Mouse (Mus musculus) bone marrow, adult 2 months (tissue): ENCODE results near the gene Manbal. TPM values are rescaled to one million over a fixed set of nuclear protein-coding genes. Genes with fewer than 3 reads are reported as not detected.

ENCODE experiments used
- H3K27ac ChIP-seq: fragments of 200-500 bp; 2 replicates; pipeline ENCODE4 v1.5.1; 2012; ENCODE audit warnings: low read depth, mild to moderate bottlenecking, control low read depth, inconsistent platforms, low read length; ENCODE audit not compliant: control insufficient read depth, poor library complexity, insufficient read depth
- H3K4me1 ChIP-seq: fragments of 200-500 bp; 2 replicates; pipeline ENCODE4 v1.6.1; 2011; ENCODE audit warnings: low read length; ENCODE audit not compliant: control insufficient read depth, insufficient read depth
- H3K4me3 ChIP-seq: fragments of 200-500 bp; replicated peaks from 2 replicates; pipeline ENCODE3; 2011; ENCODE audit warnings: mild to moderate bottlenecking, low read depth, low read length, control low read depth; ENCODE audit not compliant: control insufficient read depth
- CTCF ChIP-seq: fragments of 200-500 bp; IDR thresholded peaks from 2 replicates; pipeline ENCODE4 v1.5.1; 2011; ENCODE audit warnings: low read length, control low read depth; ENCODE audit not compliant: control insufficient read depth, insufficient read depth
- POLR2A ChIP-seq: fragments of 200-500 bp; IDR thresholded peaks from 2 replicates; pipeline ENCODE4 v1.6.1; 2011; ENCODE audit warnings: low read depth, mild to moderate bottlenecking, control low read depth, low read length, borderline replicate concordance; ENCODE audit not compliant: control insufficient read depth
- WGBS: fragments of 180-500 bp; shearing (Covaris S2); methylation state at CpG from one replicate; pipeline ENCODE4 v1.1.7; 2018; 5-methylcytosine and 5-hydroxymethylcytosine counted together
- polyA plus RNA-seq: library from polyadenylated mRNA; stranded (reverse); fragments of >200 nt; gene quantifications from 2 replicates; pipeline ENCODE4 v1.2.4, GENCODE M21; 2011; ENCODE audit warnings: low replicate concordance; ENCODE audit not compliant: missing spikeins, insufficient read depth, insufficient read length

The Manbal gene
- polyA plus RNA-seq, 1 experiment: 33.1 TPM

DNA sequence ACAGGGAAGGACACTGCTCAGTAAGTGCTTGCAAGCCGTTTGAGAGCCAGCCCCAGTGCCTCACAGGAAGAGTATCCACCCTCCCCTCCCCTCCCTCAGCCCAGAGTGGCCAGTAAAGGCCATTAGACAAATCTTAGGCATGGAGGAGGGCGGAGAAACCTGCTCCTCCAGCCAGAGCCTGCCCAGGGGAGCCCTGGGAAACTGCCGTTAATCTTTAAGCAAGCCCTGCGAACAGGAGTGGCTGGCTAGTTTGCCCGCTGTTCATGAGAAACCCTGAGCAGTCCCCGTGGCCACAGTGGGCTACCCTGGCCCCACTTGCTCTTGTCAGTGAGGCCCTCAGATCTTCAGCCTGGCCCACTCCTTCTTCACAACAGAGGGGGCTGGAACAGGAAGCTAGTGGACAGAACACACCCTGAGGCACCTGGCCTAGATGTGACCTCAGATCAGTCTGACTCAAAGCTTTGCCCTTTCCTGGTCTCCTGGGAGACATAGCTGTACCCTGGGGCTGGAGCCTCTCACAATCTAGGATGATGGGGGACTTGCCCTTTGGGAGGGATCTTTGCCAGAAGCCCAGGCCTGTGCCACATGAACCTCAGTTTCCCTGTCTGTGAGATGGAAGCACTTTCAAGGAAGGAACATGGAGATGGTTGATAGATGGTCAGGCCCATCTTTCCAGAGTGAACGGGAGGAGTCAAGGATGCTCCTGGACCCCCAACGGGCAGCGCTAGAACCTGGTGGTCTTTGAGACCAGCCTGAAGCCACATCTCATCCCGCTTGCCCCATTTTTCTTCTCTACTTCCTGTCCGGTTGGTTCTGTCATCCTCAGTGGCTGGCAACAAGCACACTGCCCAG lies 55.7 kb downstream of the Manbal start:
- Histone ChIP-seq H3K27ac (no peak overlapping the region), H3K4me1 (no peaks in the 10 kb centered on the region), H3K4me3 (no peak overlapping the region)
- WGBS: 69% methylated on average over 11 of the region's 11 CpGs
- TF ChIP-seq CTCF: no peak
- TF ChIP-seq POLR2A: no peak

DNA sequence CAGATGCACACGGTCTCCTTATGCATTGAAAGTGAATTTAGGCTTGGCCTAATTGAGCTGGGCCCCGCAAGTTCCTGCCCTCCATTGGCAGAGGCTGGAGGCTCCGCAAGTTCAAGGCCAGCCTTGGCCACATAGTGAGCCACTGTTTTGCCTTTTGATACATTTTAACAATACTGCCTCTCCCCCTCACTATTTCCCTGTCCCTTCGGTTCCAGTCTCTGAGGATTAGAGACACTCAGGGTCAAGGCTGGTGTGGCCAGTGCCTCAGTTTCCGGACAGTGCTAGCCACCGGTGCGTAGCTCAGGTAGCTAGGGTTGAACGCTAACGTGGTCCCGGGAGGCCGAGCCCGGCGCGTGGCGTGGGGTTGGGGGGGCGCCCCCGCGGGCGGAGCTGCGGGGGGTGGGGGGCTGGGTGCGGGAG lies 56.3 kb downstream of the Manbal start:
- H3K27ac ChIP-seq: no peak overlapping the region
- peak overlapping the region; percentile 35 for H3K4me3 ChIP-seq
- peaks cover 2% of the 10 kb centered on the region for H3K4me1 ChIP-seq

DNA sequence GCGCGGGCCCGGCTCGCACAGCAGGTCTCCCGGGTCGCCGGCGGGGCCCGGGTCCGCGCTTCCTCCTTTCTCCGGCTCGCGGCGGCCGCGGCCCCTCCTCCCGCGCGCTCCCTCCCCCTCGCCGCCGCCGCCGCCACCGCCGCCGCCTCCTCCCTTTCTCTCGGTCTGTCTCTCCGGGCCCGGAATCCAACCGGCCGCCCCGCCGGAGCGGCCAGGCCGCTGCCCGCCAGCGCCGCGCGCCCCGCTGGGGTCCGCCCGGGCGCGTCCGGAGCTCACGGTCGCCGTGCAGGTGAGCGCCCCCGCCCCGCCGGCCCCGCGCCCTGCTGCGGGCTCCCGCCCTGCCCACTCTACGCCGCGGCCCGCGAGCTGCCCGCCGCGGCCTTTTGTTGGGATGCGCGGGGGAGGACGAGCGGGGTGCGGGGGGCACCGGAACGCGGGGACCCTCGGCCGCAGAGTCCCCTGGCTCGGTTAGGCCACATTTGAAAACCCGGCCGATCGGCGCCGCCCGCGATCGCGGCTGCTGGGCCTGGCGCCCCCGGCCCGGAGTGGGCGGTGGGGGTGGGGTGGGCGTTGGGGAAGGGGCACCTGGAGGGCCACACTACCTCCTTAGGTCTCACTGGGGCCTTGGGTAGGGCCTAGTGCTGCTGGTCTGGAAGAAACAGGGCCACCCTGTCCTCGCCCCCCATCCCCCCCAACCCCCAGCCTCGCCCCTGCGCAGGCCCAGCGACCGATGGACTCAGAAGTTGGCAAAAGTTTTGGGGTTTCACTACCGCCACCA lies 56.9 kb downstream of the Manbal start:
- no peak for TF ChIP-seq POLR2A
- no peak for TF ChIP-seq CTCF
- Histone ChIP-seq H3K4me1 (peaks cover 2% of the 10 kb centered on the region), H3K4me3 (no peak overlapping the region), H3K27ac (no peak overlapping the region)
- WGBS: 5% methylated on average over 83 of the region's 98 CpGs

More for the DNA sequence above, 56.3 kb downstream of the Manbal start:
- WGBS: 11% methylated on average over 20 of the region's 21 CpGs
- TF ChIP-seq CTCF: no peak
- TF ChIP-seq POLR2A: no peak

DNA sequence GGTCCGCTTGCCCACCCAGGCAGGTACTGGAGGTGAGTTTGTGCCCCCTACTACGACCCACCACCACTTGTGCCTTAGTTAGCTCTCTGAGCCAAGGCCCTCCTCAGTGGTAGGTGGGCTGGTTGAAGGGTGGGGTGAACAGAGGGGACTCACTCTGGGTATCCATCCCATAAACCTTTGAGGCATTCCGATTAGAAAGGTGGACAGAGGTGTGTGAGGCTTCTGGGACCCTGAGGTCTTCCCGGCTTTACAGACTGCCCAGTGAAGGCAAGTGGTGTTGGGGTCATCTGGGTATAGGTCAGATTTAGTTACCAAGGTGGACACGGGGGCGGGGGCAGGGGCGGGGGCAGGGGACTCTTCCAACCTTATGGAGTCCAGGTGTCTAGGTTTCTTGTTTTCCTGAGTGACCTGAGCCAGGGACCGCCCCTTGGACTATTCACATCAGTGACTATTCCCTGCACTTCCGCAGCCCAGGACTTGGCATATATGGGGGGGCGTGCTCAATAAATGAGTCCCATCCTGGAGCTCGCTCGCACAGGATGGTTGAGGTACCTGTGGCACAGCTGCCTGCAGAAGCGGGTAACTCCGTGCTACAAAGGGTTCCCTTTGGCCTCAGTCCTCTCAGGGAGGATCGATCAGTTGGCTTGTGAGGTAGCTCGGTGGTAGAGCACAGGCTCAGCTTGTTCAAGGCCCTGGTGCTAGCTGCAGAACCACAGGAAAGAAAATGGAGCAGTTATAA lies 57.7 kb downstream of the Manbal start:
- 82% methylated on average over 16 of the region's 16 CpGs for WGBS
- H3K27ac ChIP-seq: no peak overlapping the region
- H3K4me1 ChIP-seq: peaks cover 2% of the 10 kb centered on the region
- no peak overlapping the region for H3K4me3 ChIP-seq
- no peak for TF ChIP-seq POLR2A
- TF ChIP-seq CTCF: no peak

DNA sequence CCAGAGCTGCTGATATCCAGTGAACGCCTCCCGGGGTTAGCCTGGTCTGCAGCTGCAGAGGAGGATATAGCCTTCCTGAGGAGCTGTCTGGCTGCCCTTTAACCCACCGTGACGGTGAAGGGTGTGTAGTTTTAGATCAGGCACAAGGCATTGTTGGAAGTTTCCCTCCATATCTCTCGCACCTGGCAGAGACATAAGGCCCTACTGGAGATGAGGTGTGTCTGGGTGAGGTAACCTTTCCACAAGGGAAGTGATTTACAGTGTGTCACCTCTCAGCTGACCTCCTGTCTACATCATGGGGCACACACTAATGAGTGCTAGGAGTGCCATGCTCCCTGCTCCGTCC lies 58.2 kb downstream of the Manbal start:
- WGBS: 83% methylated on average over 6 of the region's 6 CpGs
- H3K4me1 ChIP-seq: peaks cover 2% of the 10 kb centered on the region

DNA sequence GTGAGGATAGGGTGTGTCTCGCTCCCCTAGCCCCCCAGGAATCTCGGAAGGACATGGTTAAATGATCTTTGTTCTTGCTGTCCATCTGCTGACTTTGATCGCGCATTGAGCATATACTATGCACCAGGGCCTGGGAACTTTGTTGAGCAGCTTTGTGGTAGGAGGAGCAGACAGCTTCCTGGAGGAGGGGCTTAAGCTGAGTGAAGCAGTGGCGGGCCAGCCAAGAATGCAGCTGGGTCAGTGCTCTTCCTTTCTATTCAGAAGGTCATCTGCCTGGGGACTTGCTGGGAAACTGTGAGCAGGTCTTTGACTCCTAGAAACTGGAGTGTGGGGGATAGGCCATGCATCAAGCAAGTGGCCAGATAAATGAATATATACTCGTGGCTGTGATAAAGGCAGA lies 58.8 kb downstream of the Manbal start:
- H3K4me1 ChIP-seq: peaks cover 2% of the 10 kb centered on the region
- H3K4me3 ChIP-seq: no peak overlapping the region
- no peak for TF ChIP-seq POLR2A
- TF ChIP-seq CTCF: no peak
- no peak overlapping the region for H3K27ac ChIP-seq
- WGBS: 71% methylated on average over 6 of the region's 6 CpGs

More for the DNA sequence above, 58.2 kb downstream of the Manbal start:
- no peak for TF ChIP-seq POLR2A
- TF ChIP-seq CTCF: no peak
- H3K27ac ChIP-seq: no peak overlapping the region
- H3K4me3 ChIP-seq: no peak overlapping the region

DNA sequence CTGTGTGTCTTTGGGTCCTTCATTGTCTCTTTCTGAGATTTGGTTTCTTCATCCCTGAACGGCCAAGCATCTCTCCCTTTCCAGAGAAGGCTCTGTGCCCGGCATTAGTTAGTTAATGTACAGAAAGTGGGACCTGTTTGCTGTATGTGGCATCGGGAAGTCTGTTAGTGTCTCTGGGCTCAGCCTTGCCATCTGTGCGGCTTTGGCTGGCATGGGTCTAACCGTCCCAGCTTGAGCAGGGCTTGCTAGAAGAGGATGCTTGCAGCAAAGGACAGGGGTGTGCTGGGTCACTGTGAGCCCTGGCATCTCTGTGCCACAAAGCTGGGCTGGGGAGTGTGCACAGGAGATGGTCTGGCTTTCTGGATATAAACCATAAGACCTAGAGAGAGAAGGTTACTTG lies 59.8 kb downstream of the Manbal start:
- H3K27ac ChIP-seq: no peak overlapping the region

DNA sequence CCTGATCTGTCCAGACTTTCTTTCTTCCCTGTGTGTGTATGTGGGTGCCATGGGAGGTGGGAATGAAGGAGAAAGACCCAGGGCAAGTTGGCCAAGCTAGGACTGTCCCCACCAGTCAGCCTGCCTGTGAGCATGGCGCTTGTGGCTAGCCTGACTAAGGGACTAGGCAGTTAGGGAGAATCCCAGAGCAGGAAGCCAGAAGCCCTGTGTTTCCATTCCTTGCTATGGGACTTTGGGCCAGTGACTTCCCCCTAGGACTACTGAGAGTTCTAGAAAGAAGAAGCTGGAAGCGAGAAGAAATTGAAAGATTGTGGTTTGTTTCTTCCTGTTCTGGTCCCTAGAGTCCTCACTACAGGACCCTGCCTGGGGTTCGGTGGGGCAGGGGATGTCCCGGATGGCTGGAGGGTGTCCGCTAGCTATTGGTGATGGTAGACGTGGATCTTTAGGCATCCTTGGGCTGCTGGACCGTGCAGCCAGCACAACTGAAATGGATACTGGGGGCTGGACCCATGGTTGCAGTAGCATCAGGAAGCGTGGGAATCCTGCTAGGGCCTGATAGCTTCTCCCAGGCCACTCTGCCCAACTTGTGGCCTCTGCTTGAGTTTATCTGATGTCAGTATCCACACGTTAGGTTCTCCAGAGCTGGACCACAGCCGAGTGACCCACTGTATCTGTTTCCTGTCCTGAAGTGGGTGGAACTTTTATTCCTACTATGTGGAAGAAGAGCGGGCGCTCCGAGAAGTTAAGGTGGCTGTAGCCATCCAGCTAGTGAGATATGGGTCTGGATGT lies 61.2 kb downstream of the Manbal start:
- Histone ChIP-seq H3K27ac (0 out of 2 replicates have a peak overlapping the region, but pooled peaks have one; percentile 24), H3K4me3 (no peak overlapping the region), H3K4me1 (peaks cover 2% of the 10 kb centered on the region)
- TF ChIP-seq POLR2A (no peak), CTCF (no peak)
- WGBS: 30% methylated on average over 13 of the region's 13 CpGs

More for the DNA sequence above, 59.8 kb downstream of the Manbal start:
- H3K4me1 ChIP-seq: peaks cover 2% of the 10 kb centered on the region
- WGBS: 77% methylated on average over 5 of the region's 5 CpGs
- TF ChIP-seq CTCF (no peak), POLR2A (no peak)
- H3K4me3 ChIP-seq: no peak overlapping the region
